Mouse (Mus musculus): Measurements from ENCODE around the gene Acot3. TPM values are rescaled to one million over a fixed set of nuclear protein-coding genes. Genes with fewer than 3 reads are reported as not detected.

Gene Acot3
- total RNA-seq (2023), result not detected in 2 replicates

DNA sequence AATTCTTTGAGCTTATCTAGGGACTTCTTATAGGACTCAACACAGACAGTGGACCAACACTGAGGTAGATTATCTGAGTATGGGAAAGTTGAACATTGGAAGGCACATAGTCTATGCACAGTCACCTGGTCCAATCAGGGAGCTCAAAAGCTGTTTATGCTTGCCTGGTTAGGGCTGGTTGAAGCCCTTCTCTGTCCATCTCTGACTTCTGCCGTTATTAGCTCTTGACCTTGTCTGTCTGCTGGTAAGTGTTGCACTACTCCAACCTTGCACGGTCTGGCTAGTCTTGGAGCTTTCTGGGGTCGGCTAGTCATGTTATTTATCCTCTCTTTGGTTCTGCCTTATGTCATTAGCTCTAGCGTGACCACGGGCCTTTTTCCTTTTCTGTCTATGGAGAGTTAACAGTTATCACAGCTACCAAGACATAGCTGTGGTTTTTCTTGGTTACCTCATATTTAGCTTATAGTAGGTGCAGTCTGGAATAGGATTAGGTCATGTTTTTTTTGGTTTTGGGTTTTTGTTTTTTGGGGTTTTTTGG is at the start of gene Acot3:
TSS of gene Acot3 (plus strand) at position 208 of the 538 bp plus-strand sequence.

DNA sequence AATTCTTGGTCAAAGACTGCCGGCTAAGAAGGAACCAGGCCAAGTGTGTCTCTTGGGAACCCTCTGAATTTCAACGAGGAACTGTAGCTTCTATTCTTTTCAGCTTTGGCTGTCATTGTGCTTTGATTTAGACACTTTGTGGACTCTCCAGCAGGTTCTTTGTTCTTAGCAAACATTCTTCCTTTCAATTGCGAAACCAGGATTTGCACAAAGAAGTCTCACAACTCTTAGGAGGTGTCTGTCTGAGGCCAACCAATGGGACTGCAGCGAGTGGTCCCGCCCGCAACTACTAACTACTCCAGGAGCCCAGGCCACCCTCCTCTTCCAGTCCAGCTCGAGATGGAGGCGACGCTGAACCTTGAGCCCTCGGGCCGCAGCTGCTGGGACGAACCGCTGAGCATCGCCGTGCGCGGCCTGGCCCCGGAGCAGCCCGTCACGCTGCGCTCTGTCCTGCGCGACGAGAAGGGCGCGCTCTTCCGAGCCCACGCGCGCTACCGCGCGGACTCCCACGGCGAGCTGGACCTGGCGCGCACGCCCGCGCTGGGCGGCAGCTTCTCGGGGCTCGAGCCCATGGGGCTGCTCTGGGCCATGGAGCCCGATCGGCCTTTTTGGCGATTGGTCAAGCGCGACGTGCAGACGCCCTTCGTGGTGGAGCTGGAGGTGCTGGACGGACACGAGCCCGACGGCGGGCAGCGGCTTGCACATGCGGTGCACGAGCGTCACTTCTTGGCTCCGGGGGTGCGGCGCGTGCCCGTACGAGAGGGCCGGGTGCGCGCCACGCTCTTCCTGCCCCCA is 42.6 kb upstream of the Acot3 start, which contains the start of gene Acot1:
TSS of gene Acot1 (plus strand) at position 320 of the 795 bp plus-strand sequence.

GRCm38 (mm10) chr12:84038241-84038640 is 13.7 kb upstream of the Acot3 start, which contains the start of gene Acot4:
Gene Acot4 (plus strand): TSS chr12:84038379.

GRCm38 (mm10) chr12:84038691-84039111 is 13.2 kb upstream of the Acot3 start, which contains the start of gene Gm49366:
Gene Gm49366 (plus strand): TSS chr12:84038935.

DNA sequence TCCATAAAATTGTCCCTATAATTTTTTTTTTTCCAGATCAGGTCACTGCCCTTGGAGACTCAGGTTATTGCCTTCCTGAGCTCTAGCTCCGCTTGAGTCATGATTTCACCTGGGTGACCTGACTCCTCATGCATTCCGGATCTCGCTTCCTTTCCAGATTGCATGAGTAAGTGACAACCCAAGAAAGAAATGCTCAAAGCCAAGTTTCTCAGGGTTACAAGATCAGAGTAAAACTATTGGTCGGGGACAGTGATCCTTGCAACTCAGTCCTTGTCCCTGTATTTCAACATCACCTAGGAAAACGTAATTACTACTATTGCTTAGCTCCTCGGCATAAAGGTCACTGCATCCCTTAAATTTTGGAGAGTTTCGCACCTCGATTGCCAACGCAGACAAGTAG is 17.0 kb downstream of the Acot3 start, which contains the start of gene Acot5:
TSS of gene Acot5 (plus strand) at position 340 of the 400 bp plus-strand sequence.

GRCm38 (mm10) chr12:84100604-84101492 is 48.9 kb downstream of the Acot3 start, which contains the start of gene Acot6:
Gene Acot6 (plus strand): TSS chr12:84100654.

Other genes with a start within 250 kb of the Acot3 start
- 128 and 146 TPM in 2 replicates for gene Numb, start 130.2 kb upstream of the Acot3 start, total RNA-seq (2023)
- 38.5 and 50.5 TPM in 2 replicates for gene Riox1, start 101.5 kb upstream of the Acot3 start, total RNA-seq (2023)
- gene Heatr4, start 67.3 kb upstream of the Acot3 start, total RNA-seq (2023), result not detected in 2 replicates
- gene Acot2, start 64.3 kb upstream of the Acot3 start, total RNA-seq (2023), result 4.6 and 5.4 TPM in 2 replicates
- 10.6 and 15.6 TPM in 2 replicates for gene Acot1, start 42.7 kb upstream of the Acot3 start, total RNA-seq (2023)
- gene Acot4, start 13.8 kb upstream of the Acot3 start, total RNA-seq (2023), result 0.16 TPM in 1 of 2 replicates, not detected in the other
- not detected in 2 replicates for gene Gm49366, start 13.2 kb upstream of the Acot3 start, total RNA-seq (2023)
- gene Acot5, start 17.2 kb downstream of the Acot3 start, total RNA-seq (2023), result not detected in 2 replicates
- gene Acot6, start 48.5 kb downstream of the Acot3 start, total RNA-seq (2023), result 0.34 TPM in 1 of 2 replicates, not detected in the other
- gene Dnal1, start 62.2 kb downstream of the Acot3 start, total RNA-seq (2023), result 0.57 TPM in 1 of 2 replicates, not detected in the other
- gene Pnma1, start 96.3 kb downstream of the Acot3 start, total RNA-seq (2023), result 2.7 and 7.8 TPM in 2 replicates
- 88.6 and 151 TPM in 2 replicates for gene Elmsan1, start 166.7 kb downstream of the Acot3 start, total RNA-seq (2023)
- gene Ptgr2, start 233.1 kb downstream of the Acot3 start, total RNA-seq (2023), result 11.8 and 12.6 TPM in 2 replicates

Data from neutrophil, adult 65 days (primary cell).